Mouse (Mus musculus): ENCODE measurements around the gene Krt39.

Gene Krt39

GRCm38 (mm10) chr11:99469228-99469627, 51.9 kb downstream of the Krt39 start:
- DNase-seq, result no peak

GRCm38 (mm10) chr11:99468566-99468965, 52.6 kb downstream of the Krt39 start:
- DNase-seq, result no peak

GRCm38 (mm10) chr11:99466316-99466715, 54.8 kb downstream of the Krt39 start:
- peak; percentile 48 for DNase-seq

DNA sequence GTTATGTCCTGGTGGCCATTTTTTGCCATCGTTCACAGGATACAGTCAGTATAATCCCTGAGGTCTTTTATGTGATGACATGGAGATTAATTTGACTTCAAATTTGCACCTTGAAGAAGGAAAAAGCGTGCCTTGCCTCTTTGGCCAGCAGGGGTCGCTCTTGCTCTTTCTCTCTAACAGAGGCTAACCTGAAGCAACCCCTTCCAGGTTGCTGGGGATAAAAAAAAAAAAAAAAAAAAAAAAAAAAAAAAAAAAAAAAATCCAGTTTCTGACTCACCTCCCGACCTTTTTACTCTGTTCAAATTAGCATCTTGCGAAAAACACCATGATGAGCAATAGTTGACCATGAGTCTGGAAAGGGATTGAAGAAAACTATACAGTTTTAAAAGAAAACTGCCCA, 56.3 kb downstream of the Krt39 start:
- peak; percentile 89 for DNase-seq

Measured in embryo, embryonic 11 days (tissue).